Mouse (Mus musculus): ENCODE results near the gene Ptprr. TPM values are rescaled to one million over a fixed set of nuclear protein-coding genes. Genes with fewer than 3 reads are reported as not detected.

Ptprr gene
- total and polyA plus RNA-seq, 2 experiments, result 0.09 TPM; not detected in 1

DNA sequence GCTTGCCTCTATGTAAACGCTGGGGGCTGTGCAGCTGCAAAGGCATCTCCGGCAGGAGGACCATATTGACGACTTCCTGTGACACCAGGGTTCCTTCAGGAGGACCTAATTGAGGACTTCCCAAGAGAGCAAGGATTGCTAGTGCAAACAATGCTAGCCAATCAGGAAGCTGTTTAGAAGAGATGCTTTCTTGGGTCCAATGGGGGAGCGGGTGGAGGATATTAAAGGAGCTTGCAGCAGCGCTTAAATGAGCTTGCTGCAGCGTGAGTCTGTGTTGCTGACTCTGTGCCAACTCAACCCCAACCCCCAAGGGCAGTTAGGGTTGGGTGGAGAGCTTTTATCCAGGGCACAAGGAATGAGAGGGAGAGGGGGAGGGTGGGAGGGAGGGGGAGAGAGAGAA, 11.3 kb upstream of the Ptprr start:
- no peak overlapping the region for H3K27ac ChIP-seq (replicated peaks; ENCODE audit: insufficient read depth, low read depth, low read length)
- no peak for DNase-seq (ENCODE audit: extremely low read depth, low read depth, low spot score)
- TF ChIP-seq POLR2A (IDR thresholded peaks at IDR 0.05; ENCODE audit: extremely low read depth, insufficient read depth, low read length) (no peak), CTCF (IDR thresholded peaks at IDR 0.05; ENCODE audit: low read depth, low read length) (no peak)
- H3K9ac ChIP-seq (ENCODE audit: low read depth, low read length), result no peak overlapping the region
- H3K27me3 ChIP-seq (ENCODE audit: control insufficient read depth, insufficient read depth, low read length), result no peaks in the 10 kb centered on the region; the same call in 1 of the 2 replicates
- H3K79me2 ChIP-seq (ENCODE audit: control insufficient read depth, insufficient read depth, low read length), result no peaks in the 10 kb centered on the region
- 62% methylated on average over 6 of the region's 6 CpGs for WGBS
- no peak overlapping the region for H3K4me3 ChIP-seq (ENCODE audit: insufficient read depth, low read depth, low read length)
- H3K4me1 ChIP-seq (ENCODE audit: control insufficient read depth, insufficient read depth, low read length), result no peaks in the 10 kb centered on the region
- H3K36me3 ChIP-seq (ENCODE audit: control insufficient read depth, insufficient read depth, low read length), result no peaks in the 10 kb centered on the region

- peaks cover 4% of the 10 kb centered on the region; the same call in 1 of the 2 replicates for H3K4me1 ChIP-seq (ENCODE audit: control insufficient read depth, insufficient read depth, low read length)
- no peak for TF ChIP-seq POLR2A (IDR thresholded peaks at IDR 0.05; ENCODE audit: extremely low read depth, insufficient read depth, low read length)
- TF ChIP-seq CTCF (IDR thresholded peaks at IDR 0.05; ENCODE audit: low read depth, low read length), result no peak
- WGBS, result 4% methylated on average over 17 of the region's 17 CpGs
- peaks cover 11% of the 10 kb centered on the region for H3K27me3 ChIP-seq (ENCODE audit: control insufficient read depth, insufficient read depth, low read length)
- H3K9ac ChIP-seq (ENCODE audit: low read depth, low read length), result no peak overlapping the region
- DNase-seq (ENCODE audit: extremely low read depth, low read depth, low spot score), result no peak
- no peak overlapping the region for H3K27ac ChIP-seq (replicated peaks; ENCODE audit: insufficient read depth, low read depth, low read length)
- H3K79me2 ChIP-seq (ENCODE audit: control insufficient read depth, insufficient read depth, low read length), result no peaks in the 10 kb centered on the region
- H3K4me3 ChIP-seq (ENCODE audit: insufficient read depth, low read depth, low read length), result peak overlapping the region; percentile 13; the same call in 1 of the 2 replicates
- no peaks in the 10 kb centered on the region for H3K36me3 ChIP-seq (ENCODE audit: control insufficient read depth, insufficient read depth, low read length)
Measured at GRCm38 (mm10) chr10:116018480-116018891, 473 bp downstream of the Ptprr start.

- Histone ChIP-seq H3K27ac (replicated peaks; ENCODE audit: insufficient read depth, low read depth, low read length) (no peak overlapping the region), H3K27me3 (ENCODE audit: control insufficient read depth, insufficient read depth, low read length) (peaks cover 11% of the 10 kb centered on the region), H3K36me3 (ENCODE audit: control insufficient read depth, insufficient read depth, low read length) (no peaks in the 10 kb centered on the region), H3K79me2 (ENCODE audit: control insufficient read depth, insufficient read depth, low read length) (no peaks in the 10 kb centered on the region), H3K9ac (ENCODE audit: low read depth, low read length) (no peak overlapping the region), H3K4me1 (ENCODE audit: control insufficient read depth, insufficient read depth, low read length) (peaks cover 4% of the 10 kb centered on the region; the same call in 1 of the 2 replicates), H3K4me3 (ENCODE audit: insufficient read depth, low read depth, low read length) (no peak overlapping the region)
- TF ChIP-seq POLR2A (IDR thresholded peaks at IDR 0.05; ENCODE audit: extremely low read depth, insufficient read depth, low read length), result no peak
- no peak for DNase-seq (ENCODE audit: extremely low read depth, low read depth, low spot score)
- 15% methylated on average over 20 of the region's 20 CpGs for WGBS
Measured at GRCm38 (mm10) chr10:116019086-116019860, 1.3 kb downstream of the Ptprr start.

DNA sequence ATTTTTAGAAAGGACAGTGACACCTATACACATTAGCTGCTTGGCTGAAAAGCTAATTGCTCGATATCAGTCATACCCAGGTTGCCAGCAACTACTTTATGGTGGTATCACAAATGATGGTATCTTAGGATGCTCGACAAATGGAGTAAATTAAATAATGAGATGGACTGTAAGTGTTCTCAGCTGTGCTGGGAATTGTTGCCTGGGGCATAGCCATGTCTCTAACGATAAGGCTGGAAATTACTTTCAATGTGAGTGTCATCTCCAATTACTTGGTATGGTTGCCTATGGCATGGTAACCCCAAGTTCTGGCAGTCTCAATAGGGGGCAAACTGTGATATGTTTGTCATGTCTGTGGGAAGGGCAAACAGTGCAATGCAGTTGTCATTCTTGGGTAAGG, 3.1 kb downstream of the Ptprr start:
- 76% methylated on average over 3 of the region's 3 CpGs for WGBS
- Histone ChIP-seq H3K27ac (replicated peaks; ENCODE audit: insufficient read depth, low read depth, low read length) (no peak overlapping the region), H3K4me1 (ENCODE audit: control insufficient read depth, insufficient read depth, low read length) (peaks cover 4% of the 10 kb centered on the region; the same call in 1 of the 2 replicates), H3K4me3 (ENCODE audit: insufficient read depth, low read depth, low read length) (no peak overlapping the region), H3K27me3 (ENCODE audit: control insufficient read depth, insufficient read depth, low read length) (peaks cover 11% of the 10 kb centered on the region), H3K9ac (ENCODE audit: low read depth, low read length) (no peak overlapping the region), H3K36me3 (ENCODE audit: control insufficient read depth, insufficient read depth, low read length) (no peaks in the 10 kb centered on the region), H3K79me2 (ENCODE audit: control insufficient read depth, insufficient read depth, low read length) (no peaks in the 10 kb centered on the region)
- no peak for DNase-seq (ENCODE audit: extremely low read depth, low read depth, low spot score)
- TF ChIP-seq POLR2A (IDR thresholded peaks at IDR 0.05; ENCODE audit: extremely low read depth, insufficient read depth, low read length) (no peak), CTCF (IDR thresholded peaks at IDR 0.05; ENCODE audit: low read depth, low read length) (no peak)

- no peak for DNase-seq (ENCODE audit: extremely low read depth, low read depth, low spot score)
Measured at GRCm38 (mm10) chr10:116038150-116038549, 20.1 kb downstream of the Ptprr start.

GRCm38 (mm10) chr10:116075954-116076353, 57.9 kb downstream of the Ptprr start:
- TF ChIP-seq CTCF (IDR thresholded peaks at IDR 0.05; ENCODE audit: low read depth, low read length) (no peak), POLR2A (IDR thresholded peaks at IDR 0.05; ENCODE audit: extremely low read depth, insufficient read depth, low read length) (no peak)
- WGBS, result 80% methylated on average over 5 of the region's 5 CpGs
- Histone ChIP-seq H3K36me3 (ENCODE audit: control insufficient read depth, insufficient read depth, low read length) (no peaks in the 10 kb centered on the region), H3K27me3 (ENCODE audit: control insufficient read depth, insufficient read depth, low read length) (no peaks in the 10 kb centered on the region), H3K27ac (replicated peaks; ENCODE audit: insufficient read depth, low read depth, low read length) (no peak overlapping the region), H3K9ac (ENCODE audit: low read depth, low read length) (no peak overlapping the region), H3K4me3 (ENCODE audit: insufficient read depth, low read depth, low read length) (no peak overlapping the region), H3K4me1 (ENCODE audit: control insufficient read depth, insufficient read depth, low read length) (peaks cover 2% of the 10 kb centered on the region), H3K79me2 (ENCODE audit: control insufficient read depth, insufficient read depth, low read length) (no peaks in the 10 kb centered on the region)
- no peak for DNase-seq (ENCODE audit: extremely low read depth, low read depth, low spot score)

More at GRCm38 (mm10) chr10:116038150-116038549, 20.1 kb downstream of the Ptprr start:
- Histone ChIP-seq H3K27me3 (ENCODE audit: control insufficient read depth, insufficient read depth, low read length) (no peaks in the 10 kb centered on the region), H3K27ac (replicated peaks; ENCODE audit: insufficient read depth, low read depth, low read length) (no peak overlapping the region), H3K4me1 (ENCODE audit: control insufficient read depth, insufficient read depth, low read length) (no peaks in the 10 kb centered on the region), H3K36me3 (ENCODE audit: control insufficient read depth, insufficient read depth, low read length) (no peaks in the 10 kb centered on the region), H3K79me2 (ENCODE audit: control insufficient read depth, insufficient read depth, low read length) (no peaks in the 10 kb centered on the region), H3K9ac (ENCODE audit: low read depth, low read length) (no peak overlapping the region), H3K4me3 (ENCODE audit: insufficient read depth, low read depth, low read length) (no peak overlapping the region)
- TF ChIP-seq CTCF (IDR thresholded peaks at IDR 0.05; ENCODE audit: low read depth, low read length) (no peak), POLR2A (IDR thresholded peaks at IDR 0.05; ENCODE audit: extremely low read depth, insufficient read depth, low read length) (no peak)
- 95% methylated on average over 1 of the region's 1 CpGs for WGBS
